27 mouse cellular contexts compared by ENCODE assay signal in the genomic region with DNA sequence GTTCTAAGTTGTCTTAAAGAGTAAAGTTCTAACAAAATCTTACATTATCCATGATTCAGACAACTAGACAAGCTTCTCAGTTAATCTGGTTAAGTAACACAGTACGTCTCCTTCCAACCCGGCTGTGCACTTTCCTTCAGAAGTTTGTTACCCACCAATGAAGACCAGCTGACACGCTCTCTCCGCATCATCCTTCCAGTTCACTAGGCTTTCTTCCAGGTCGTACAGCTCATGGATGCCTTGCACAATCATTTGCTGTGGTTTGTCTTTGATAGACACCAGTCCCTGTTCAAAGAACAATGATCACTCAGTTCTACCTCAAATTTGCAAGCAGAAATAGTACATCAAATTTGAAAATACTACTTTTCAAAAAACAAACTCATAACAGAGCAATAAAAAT. TPM values are rescaled to one million over a fixed set of nuclear protein-coding genes. Genes with fewer than 3 reads are reported as not detected.
DNase-seq lines count a peak whose midpoint lies in the region; ATAC-seq lines count a peak whose summit lies in the region.
"Had no signal": no experiment of that assay in that cellular context is flagged by ENCODE, and none has a peak within 500 bp of the region (broad histone marks: within the 10 kb centered on the region; RNA-seq: fewer than 3 reads in every experiment).

No protein-coding gene starts in this region.

- no peaks in the 10 kb centered on the region for H3K9me3 ChIP-seq in forebrain, embryonic 15.5 days
- H3K9me3 ChIP-seq: embryonic facial prominence, embryonic 12.5 days; forebrain, embryonic 13.5 days had no signal

- ATAC-seq in forebrain, embryonic 15.5 days (replicated peaks), result no peak
- ATAC-seq: activated CD4-positive, CD25-positive, alpha-beta regulatory T cell, adult 4 months; forebrain, embryonic 13.5 days; forebrain, embryonic 16.5 days; Patski had no signal

- 91% methylated on average over 5 of the region's 5 CpGs for WGBS in forebrain, embryonic 15.5 days

- H3K27me3 ChIP-seq in forebrain, embryonic 15.5 days, result no peaks in the 10 kb centered on the region
- H3K27me3 ChIP-seq: embryonic facial prominence, embryonic 12.5 days; forebrain, embryonic 13.5 days; Patski had no signal

- no peak overlapping the region for H3K9ac ChIP-seq in forebrain, embryonic 15.5 days (replicated peaks)
- H3K9ac ChIP-seq: embryonic facial prominence, embryonic 12.5 days; forebrain, embryonic 13.5 days had no signal

- H3K4me1 ChIP-seq in forebrain, embryonic 15.5 days, result no peaks in the 10 kb centered on the region
- H3K4me1 ChIP-seq: embryonic facial prominence, embryonic 10.5 days; embryonic facial prominence, embryonic 12.5 days; forebrain, embryonic 13.5 days had no signal

- DNase-seq in adrenal gland, postnatal 10 days, result peak; percentile 5
- no peak for DNase-seq in adrenal gland, adult 8-10 months
- DNase-seq in adrenal gland, postnatal 36 days, result peak; percentile 16 to 34
- DNase-seq in adrenal gland, adult 18-20 months (ENCODE audit: low spot score in 2 of 2), result no peak
- DNase-seq in 3T3-L1 (ENCODE audit: low read depth, low spot score), result peak; percentile 44
- peak; percentile 26 for DNase-seq in 416B (ENCODE audit: low read depth)
- DNase-seq in left cerebral cortex, adult 9 months (ENCODE audit: low spot score in 2 of 2), result no peak
- DNase-seq: cerebellum, adult 11-12 months; cerebellum, adult 2 months; cerebellum, adult 9-10 months; cerebellum, postnatal 10 days; cerebellum, postnatal 25 days; gastrocnemius, adult 2 months had no signal

- H3K36me3 ChIP-seq in forebrain, embryonic 15.5 days, result peaks cover 20% of the 10 kb centered on the region

- no peak overlapping the region for H3K27ac ChIP-seq in forebrain, embryonic 15.5 days (replicated peaks)
- H3K27ac ChIP-seq: embryonic facial prominence, embryonic 10.5 days; embryonic facial prominence, embryonic 12.5 days; forebrain, embryonic 13.5 days; gastrocnemius, adult 2 months had no signal

- no peak overlapping the region for H3K4me2 ChIP-seq in forebrain, embryonic 15.5 days (replicated peaks)
- H3K4me2 ChIP-seq: embryonic facial prominence, embryonic 12.5 days; forebrain, embryonic 13.5 days had no signal

- H3K4me3 ChIP-seq in forebrain, embryonic 15.5 days, result no peak overlapping the region
- H3K4me3 ChIP-seq: embryonic facial prominence, embryonic 10.5 days; embryonic facial prominence, embryonic 12.5 days; forebrain, embryonic 13.5 days; gastrocnemius, adult 2 months had no signal

RNA-seq across cellular contexts. Expression of a gene that starts 19.9 kb away (rescaled TPM):
- not detected for total RNA-seq in adrenal gland, postnatal 10 days (2021)
- total RNA-seq in adrenal gland, adult 8-10 months (2022), result not detected
- total RNA-seq in adrenal gland, postnatal 36 days (2021), result not detected
- not detected for total RNA-seq in adrenal gland, adult 18-20 months (2021)
- polyA plus RNA-seq in forebrain, embryonic 15.5 days (2015; fragmentation: Nextera tagmentation; extraction: Ambion mirVana), result not detected in 2 replicates
- total RNA-seq: ES-E14; gastrocnemius, adult 2 months; MEL had no signal
- polyA plus RNA-seq: activated CD4-positive, CD25-positive, alpha-beta regulatory T cell, adult 4 months; C2C12; cortical plate, adult 2 months; embryonic facial prominence, embryonic 10.5 days; embryonic facial prominence, embryonic 12.5 days; embryonic facial prominence, embryonic 14.5 days; forebrain, embryonic 11.5 days; forebrain, embryonic 13.5 days; forebrain, embryonic 16.5 days; frontal cortex, adult 2 months had no signal

RNA-seq across cellular contexts. Expression of a gene that starts 40.5 kb away (rescaled TPM):
- total RNA-seq in adrenal gland, postnatal 10 days (2021), result 10 to 100 TPM; 13.1 to 15.0 TPM
- 10 to 100 TPM; 13.0 to 17.5 (median 15.8) TPM for total RNA-seq in adrenal gland, adult 8-10 months (2022)
- total RNA-seq in adrenal gland, postnatal 36 days (2021), result 10 to 100 TPM; 12.3 to 12.5 TPM
- total RNA-seq in adrenal gland, adult 18-20 months (2021), result 10 to 100 TPM; 12.2 to 14.1 TPM
- polyA plus RNA-seq in forebrain, embryonic 15.5 days (2015; fragmentation: Nextera tagmentation; extraction: Ambion mirVana), result 16.0 and 18.5 TPM in 2 replicates

RNA-seq across cellular contexts. Expression of a gene that starts 45.4 kb away (rescaled TPM):
- 100 to 1,000 TPM; 680 to 715 TPM for total RNA-seq in adrenal gland, postnatal 10 days (2021)
- total RNA-seq in adrenal gland, adult 8-10 months (2022), result 100 to 1,000 TPM in 3 of 4 experiments, 10 to 100 TPM in 1; 86.8 to 175 (median 156) TPM
- 100 to 1,000 TPM; 257 to 298 TPM for total RNA-seq in adrenal gland, postnatal 36 days (2021)
- total RNA-seq in adrenal gland, adult 18-20 months (2021), result 100 to 1,000 TPM; 257 to 508 TPM
- polyA plus RNA-seq in forebrain, embryonic 15.5 days (2015; fragmentation: Nextera tagmentation; extraction: Ambion mirVana), result 212 and 213 TPM in 2 replicates

RNA-seq across cellular contexts. Expression of a gene that starts 59.2 kb away (rescaled TPM):
- total RNA-seq in adrenal gland, postnatal 10 days (2021), result 10 to 100 TPM; 47.4 to 48.7 TPM
- 100 to 1,000 TPM in 2 of 4 experiments, 10 to 100 TPM in 2; 62.4 to 132 (median 86.3) TPM for total RNA-seq in adrenal gland, adult 8-10 months (2022)
- 10 to 100 TPM; 55.1 to 93.2 TPM for total RNA-seq in adrenal gland, postnatal 36 days (2021)
- 100 to 1,000 TPM in 1 of 2 experiments, 10 to 100 TPM in 1; 61.1 to 103 TPM for total RNA-seq in adrenal gland, adult 18-20 months (2021)
- polyA plus RNA-seq in forebrain, embryonic 15.5 days (2015; fragmentation: Nextera tagmentation; extraction: Ambion mirVana), result 0.20 and 0.32 TPM in 2 replicates
- total RNA-seq: MEL had no signal
- polyA plus RNA-seq: activated CD4-positive, CD25-positive, alpha-beta regulatory T cell, adult 4 months had no signal

Comparison
In these comparisons a context has a peak if more than half of its experiments do, and no peak if none do; other contexts are left out.
1. DNase-seq: peak in adrenal gland, postnatal 10 days (single experiment), adrenal gland, postnatal 36 days (2 of 2), 3T3-L1 (single experiment) and 416B (single experiment); none in adrenal gland, adult 8-10 months (single experiment), adrenal gland, adult 18-20 months (0 of 2) and left cerebral cortex, adult 9 months (0 of 2).